12 mouse cellular contexts compared by ENCODE assay signal in genomic region chr5:10958057-10958456, GRCm38 (mm10). TPM values are rescaled to one million over a fixed set of nuclear protein-coding genes. Genes with fewer than 3 reads are reported as not detected.
DNase-seq lines count a peak whose midpoint lies in the region.
"Had no signal": no experiment of that assay in that cellular context is flagged by ENCODE, and none has a peak within 500 bp of the region (broad histone marks: within the 10 kb centered on the region; RNA-seq: fewer than 3 reads in every experiment).

No protein-coding gene starts in this region.

- peak; percentile 2 for DNase-seq in adrenal gland, postnatal 14 days
- DNase-seq in cerebellum, adult 8-10 months = peak; percentile 0
- peak; percentile 84 for DNase-seq in heart, adult 11 months
- DNase-seq in kidney, postnatal 25 days = peak; percentile 0 to 22
- peak; percentile 1 for DNase-seq in ovary, adult 18-20 months (ENCODE audit: low spot score)
- DNase-seq in spleen, postnatal 4 days (ENCODE audit: low spot score in 2 of 2) = peak; percentile 10 to 55
- peak; percentile 4 for DNase-seq in thymus, postnatal 4 days

RNA-seq across cellular contexts. Expression of gene Gm8857, which starts 10.4 kb away (rescaled TPM):
- total RNA-seq in adrenal gland, postnatal 14 days (2021) = not detected in 2 replicates
- total RNA-seq: adrenal gland, adult 18-20 months; adrenal gland, adult 8-10 months; adrenal gland, postnatal 25 days; forebrain, postnatal 0 days; G1E had no signal

RNA-seq across cellular contexts. Expression of gene Gm8871, which starts 10.5 kb away (rescaled TPM):
- not detected in 2 replicates for total RNA-seq in adrenal gland, postnatal 14 days (2021)
- total RNA-seq: adrenal gland, adult 18-20 months; adrenal gland, adult 8-10 months; adrenal gland, postnatal 25 days; forebrain, postnatal 0 days; G1E had no signal

Comparison
In these comparisons a context has a peak if more than half of its experiments do, and no peak if none do; other contexts are left out.
1. Peak in every context shown above with its lines: DNase-seq.
2. DNase-seq: peak in every context shown above with its lines; median percentile 84 in heart, adult 11 months; 32 in spleen, postnatal 4 days; 11 in kidney, postnatal 25 days; 4 in thymus, postnatal 4 days; 2 in adrenal gland, postnatal 14 days; 1 in ovary, adult 18-20 months; 0 in cerebellum, adult 8-10 months.